Comparison of ENCODE assay signal across 23 mouse cellular contexts in the genomic region with DNA sequence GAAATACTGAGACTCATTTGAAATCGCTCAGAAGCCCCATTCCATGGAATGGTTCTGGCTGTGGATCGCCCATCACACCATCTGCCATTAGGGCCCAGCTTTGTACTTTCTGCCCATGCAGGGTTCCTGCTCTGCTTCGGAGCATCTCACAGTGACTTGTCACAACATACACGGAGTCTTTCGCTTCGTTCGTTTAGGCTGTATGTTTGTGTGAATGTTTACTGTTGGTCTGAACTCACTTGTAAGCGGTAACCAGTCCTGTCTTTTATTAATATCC. TPM values are rescaled to one million over a fixed set of nuclear protein-coding genes. Genes with fewer than 3 reads are reported as not detected.
DNase-seq lines count a peak whose midpoint lies in the region; ATAC-seq and TF ChIP-seq lines count a peak whose summit lies in the region.
"Had no signal": no experiment of that assay in that cellular context is flagged by ENCODE, and none has a peak within 500 bp of the region (broad histone marks: within the 10 kb centered on the region; RNA-seq: fewer than 3 reads in every experiment).

No protein-coding gene starts in this region.

- TF ChIP-seq POLR2A in bone marrow macrophage, adult 2 months (IDR thresholded peaks at IDR 0.05; ENCODE audit: borderline replicate concordance, low read depth, low read length), result no peak

- no peak for ATAC-seq in stomach, postnatal 0 days (ENCODE audit: low FRiP score, low TSS enrichment)
- ATAC-seq: forebrain, embryonic 14.5 days; hindbrain, embryonic 16.5 days; inflammation-experienced regulatory T-cells, adult 6 months had no signal

- WGBS in macrophage (ENCODE audit: missing documents), result 58% methylated on average over 8 of the region's 8 CpGs
- 86% methylated on average over 8 of the region's 8 CpGs for WGBS in stomach, postnatal 0 days

- H3K27me3 ChIP-seq in stomach, postnatal 0 days (ENCODE audit: control insufficient read depth, insufficient read depth, low read length), result no peaks in the 10 kb centered on the region
- H3K27me3 ChIP-seq: embryonic facial prominence, embryonic 15.5 days; hindbrain, embryonic 12.5 days had no signal

- H3K9ac ChIP-seq in stomach, postnatal 0 days (ENCODE audit: low read length), result no peak overlapping the region
- H3K9ac ChIP-seq: embryonic facial prominence, embryonic 15.5 days; hindbrain, embryonic 12.5 days had no signal

- H3K79me2 ChIP-seq in macrophage (ENCODE audit: inconsistent target), result peaks cover 62% of the 10 kb centered on the region

- TF ChIP-seq CTCF in layer of hippocampus, adult 2 months (conservative IDR thresholded peaks at IDR 0.05), result no peak
- no peak for TF ChIP-seq CTCF in bone marrow macrophage, adult 2 months (IDR thresholded peaks at IDR 0.05; ENCODE audit: low read depth, low read length)
- no peak for TF ChIP-seq CTCF in stomach, postnatal 0 days (IDR thresholded peaks at IDR 0.05; ENCODE audit: low read depth)

- TF ChIP-seq EP300 in stomach, postnatal 0 days (optimal IDR thresholded peaks at IDR 0.05), result no peak

- no peak overlapping the region for H3K4me3 ChIP-seq in layer of hippocampus, adult 2 months
- peak overlapping the region; percentile 14 for H3K4me3 ChIP-seq in bone marrow macrophage, adult 2 months (ENCODE audit: insufficient read depth, low read length)
- no peak overlapping the region for H3K4me3 ChIP-seq in macrophage (ENCODE audit: inconsistent target)
- no peak overlapping the region for H3K4me3 ChIP-seq in stomach, postnatal 0 days (ENCODE audit: low read depth, low read length)
- H3K4me3 ChIP-seq: embryonic facial prominence, embryonic 15.5 days; erythroblast, embryonic 14.5 days; forebrain, embryonic 10.5 days; heart, embryonic 10.5 days; hindbrain, embryonic 12.5 days had no signal

- peak; percentile 57 to 59 for DNase-seq in cerebellum, postnatal 25 days
- DNase-seq in cerebellum, adult 9-11 months, result no peak
- DNase-seq in layer of hippocampus, adult 2 months (ENCODE audit: low spot score in 2 of 2), result no peak
- DNase-seq in layer of hippocampus, adult 9-11 months, result no peak
- DNase-seq in stomach, postnatal 0 days (ENCODE audit: low spot score), result no peak
- DNase-seq: adrenal gland, adult 8-10 months; adrenal gland, postnatal 36 days; gastrocnemius, postnatal 36 days; heart, adult 18-20 months; heart, postnatal 10 days; heart, postnatal 4 days; kidney, adult 18-20 months had no signal

- peaks cover 48% of the 10 kb centered on the region for H3K4me1 ChIP-seq in bone marrow macrophage, adult 2 months (ENCODE audit: control insufficient read depth, insufficient read depth, low read length)
- no peaks in the 10 kb centered on the region for H3K4me1 ChIP-seq in stomach, postnatal 0 days (replicated peaks; ENCODE audit: control insufficient read depth, insufficient read depth)
- H3K4me1 ChIP-seq: embryonic facial prominence, embryonic 15.5 days; forebrain, embryonic 10.5 days; hindbrain, embryonic 12.5 days had no signal

- H3K36me3 ChIP-seq in macrophage (ENCODE audit: inconsistent target), result no peaks in the 10 kb centered on the region
- H3K36me3 ChIP-seq in stomach, postnatal 0 days (ENCODE audit: control insufficient read depth, insufficient read depth, low read length), result no peaks in the 10 kb centered on the region
- H3K36me3 ChIP-seq: embryonic facial prominence, embryonic 15.5 days; forebrain, embryonic 10.5 days; G1E; hindbrain, embryonic 12.5 days had no signal

- H3K9me3 ChIP-seq in stomach, postnatal 0 days (ENCODE audit: control insufficient read depth, low read length), result no peaks in the 10 kb centered on the region
- H3K9me3 ChIP-seq: embryonic facial prominence, embryonic 15.5 days; forebrain, embryonic 10.5 days; heart, embryonic 10.5 days; hindbrain, embryonic 12.5 days had no signal

- peak overlapping the region; percentile 29 for H3K27ac ChIP-seq in layer of hippocampus, adult 2 months
- peak overlapping the region; percentile 84 for H3K27ac ChIP-seq in bone marrow macrophage, adult 2 months (ENCODE audit: insufficient read depth, low read depth, low read length)
- H3K27ac ChIP-seq in macrophage, result peak overlapping the region; percentile 74
- no peak overlapping the region for H3K27ac ChIP-seq in stomach, postnatal 0 days (replicated peaks)
- H3K27ac ChIP-seq: embryonic facial prominence, embryonic 15.5 days; forebrain, embryonic 10.5 days; heart, embryonic 10.5 days; hindbrain, embryonic 12.5 days had no signal

- H3K4me2 ChIP-seq in stomach, postnatal 0 days (replicated peaks; ENCODE audit: low read depth), result no peak overlapping the region
- H3K4me2 ChIP-seq: embryonic facial prominence, embryonic 15.5 days; hindbrain, embryonic 12.5 days had no signal

RNA-seq across cellular contexts. Expression of a gene that starts 29.6 kb away (rescaled TPM):
- total RNA-seq in layer of hippocampus, adult 2 months (2021), result 10 to 100 TPM; 35.5 to 36.4 TPM
- 40.0 and 59.0 TPM in 2 replicates for polyA plus RNA-seq in bone marrow macrophage, adult 2 months (2012; ENCODE audit: insufficient read depth, insufficient read length, missing spikeins)
- total RNA-seq in macrophage (2018; cell fraction: chromatin; rRNA removed), result 1,000 to 10,000 TPM in 2 of 26 experiments, 100 to 1,000 TPM in 24; 279 to 1,204 (median 350) TPM
- total RNA-seq in macrophage (2018; cell fraction: cytosol; rRNA removed), result 100 to 1,000 TPM in 2 of 26 experiments, 10 to 100 TPM in 24; 62.6 to 103 (median 86.1) TPM
- total RNA-seq in macrophage (2018; cell fraction: nucleus; rRNA removed), result 1,000 to 10,000 TPM in 1 of 26 experiments, 100 to 1,000 TPM in 25; 170 to 1,142 (median 219) TPM
- 34.7 to 93.5 TPM (median 69.7 TPM) in 3 replicates for polyA plus RNA-seq in macrophage (2018)
- polyA plus RNA-seq in stomach, postnatal 0 days (2015; fragmentation: Nextera tagmentation; extraction: Ambion mirVana), result 34.9 and 36.7 TPM in 2 replicates
- polyA plus RNA-seq: erythroblast, embryonic 14.5 days; G1E had no signal

Comparison
In these comparisons a context has a peak if more than half of its experiments do, and no peak if none do; other contexts are left out.
1. DNase-seq: peak in cerebellum, postnatal 25 days (2 of 2); none in cerebellum, adult 9-11 months (single experiment), layer of hippocampus, adult 2 months (0 of 2), layer of hippocampus, adult 9-11 months (single experiment) and stomach, postnatal 0 days (single experiment).